Mouse (Mus musculus) C2C12 (cell line): ENCODE measurements around the gene Rhag.

Experiments used
- CTCF ChIP-seq: IDR thresholded peaks from one replicate; pipeline ENCODE4 v1.5.1; 2011; ENCODE audit not compliant: control insufficient read depth, insufficient read depth, insufficient read length
- MYOG ChIP-seq: IDR thresholded peaks from one replicate; pipeline ENCODE4 v1.6.1; 2011; ENCODE audit not compliant: control insufficient read depth, insufficient read length; ENCODE audit errors: extremely low read depth

- TF ChIP-seq CTCF, result no peak
- TF ChIP-seq MYOG, result no peak
Measured at GRCm38 (mm10) chr17:40763662-40764061, 47.3 kb upstream of the Rhag start.
